Mouse (Mus musculus) megakaryocyte, embryonic 14.5 days (primary cell): ENCODE measurements around the gene Tcf12. TPM values are rescaled to one million over a fixed set of nuclear protein-coding genes. Genes with fewer than 3 reads are reported as not detected.

Experiments
- H3K27me3 ChIP-seq: replicated peaks from 2 replicates; pipeline ENCODE3; 2012; ENCODE audit warnings: inconsistent platforms
- H3K36me3 ChIP-seq: replicated peaks from 2 replicates; pipeline ENCODE3; 2012; ENCODE audit warnings: low read length, inconsistent platforms, mixed read lengths
- H3K4me1 ChIP-seq: 2 replicates; pipeline ENCODE4 v1.6.1; 2012; ENCODE audit warnings: inconsistent platforms
- H3K4me3 ChIP-seq: replicated peaks from 2 replicates; pipeline ENCODE3; 2012; ENCODE audit warnings: moderate library complexity, mild to moderate bottlenecking, inconsistent platforms
- H3K9me3 ChIP-seq: 2 replicates; pipeline ENCODE4 v1.6.1; 2012; ENCODE audit warnings: inconsistent platforms
- FLI1 ChIP-seq: IDR thresholded peaks from 2 replicates; pipeline ENCODE4 v1.6.1; 2012; ENCODE audit warnings: low read length, inconsistent platforms, mixed read lengths
- GATA1 ChIP-seq: IDR thresholded peaks from 3 replicates; pipeline ENCODE4 v1.6.1; 2012; ENCODE audit warnings: mixed read lengths, low read length, inconsistent platforms, borderline replicate concordance
- polyA plus RNA-seq: library from polyadenylated mRNA; stranded (reverse); fragments of >175 nt; gene quantifications from 2 replicates; pipeline ENCODE4 v1.2.3, GENCODE M21; 2012; ENCODE audit warnings: low replicate concordance; ENCODE audit not compliant: insufficient read depth

Gene Tcf12
- polyA plus RNA-seq, 1 experiment = 6.1 TPM

- Histone ChIP-seq H3K9me3 (no peaks in the 10 kb centered on the region), H3K36me3 (no peaks in the 10 kb centered on the region), H3K4me3 (no peak overlapping the region), H3K4me1 (peaks cover 51% of the 10 kb centered on the region), H3K27me3 (no peaks in the 10 kb centered on the region)
- TF ChIP-seq FLI1 (no peak), GATA1 (no peak)
Measured at GRCm38 (mm10) chr9:72033271-72033670, 78.4 kb downstream of the Tcf12 start.

- TF ChIP-seq FLI1 = no peak
- TF ChIP-seq GATA1 = no peak
- Histone ChIP-seq H3K36me3 (no peaks in the 10 kb centered on the region), H3K4me1 (peaks cover 32% of the 10 kb centered on the region), H3K27me3 (no peaks in the 10 kb centered on the region), H3K4me3 (no peak overlapping the region), H3K9me3 (no peaks in the 10 kb centered on the region)
Measured at GRCm38 (mm10) chr9:72030274-72030673, 81.4 kb downstream of the Tcf12 start.

GRCm38 (mm10) chr9:72029601-72030000 is 82.1 kb downstream of the Tcf12 start:
- Histone ChIP-seq H3K4me3 (no peak overlapping the region), H3K9me3 (no peaks in the 10 kb centered on the region), H3K36me3 (no peaks in the 10 kb centered on the region), H3K4me1 (peaks cover 36% of the 10 kb centered on the region), H3K27me3 (no peaks in the 10 kb centered on the region)
- TF ChIP-seq GATA1 = no peak
- TF ChIP-seq FLI1 = no peak

- H3K9me3 ChIP-seq = no peaks in the 10 kb centered on the region
- H3K4me1 ChIP-seq = peaks cover 29% of the 10 kb centered on the region; the same call in 1 of the 2 replicates
- H3K27me3 ChIP-seq = no peaks in the 10 kb centered on the region
- no peak for TF ChIP-seq GATA1
- TF ChIP-seq FLI1 = no peak
- no peaks in the 10 kb centered on the region for H3K36me3 ChIP-seq
- no peak overlapping the region for H3K4me3 ChIP-seq
Measured at GRCm38 (mm10) chr9:72023274-72023673, 88.4 kb downstream of the Tcf12 start.

- no peak overlapping the region for H3K4me3 ChIP-seq
Measured at GRCm38 (mm10) chr9:72021512-72021911, 90.2 kb downstream of the Tcf12 start.

GRCm38 (mm10) chr9:72016021-72016420 is 95.7 kb downstream of the Tcf12 start:
- H3K9me3 ChIP-seq = no peaks in the 10 kb centered on the region
- no peak for TF ChIP-seq GATA1
- TF ChIP-seq FLI1 = no peak
- H3K27me3 ChIP-seq = no peaks in the 10 kb centered on the region
- no peak overlapping the region for H3K4me3 ChIP-seq
- peaks cover 46% of the 10 kb centered on the region for H3K4me1 ChIP-seq
- H3K36me3 ChIP-seq = no peaks in the 10 kb centered on the region

More at GRCm38 (mm10) chr9:72021512-72021911, 90.2 kb downstream of the Tcf12 start:
- Histone ChIP-seq H3K4me1 (peaks cover 31% of the 10 kb centered on the region; the same call in 1 of the 2 replicates), H3K27me3 (no peaks in the 10 kb centered on the region), H3K36me3 (no peaks in the 10 kb centered on the region), H3K9me3 (no peaks in the 10 kb centered on the region)
- TF ChIP-seq GATA1 (no peak), FLI1 (no peak)

GRCm38 (mm10) chr9:72014585-72015381 is 96.9 kb downstream of the Tcf12 start:
- Histone ChIP-seq H3K4me3 (peak overlapping the region; percentile 76), H3K36me3 (no peaks in the 10 kb centered on the region), H3K27me3 (no peaks in the 10 kb centered on the region), H3K4me1 (peaks cover 50% of the 10 kb centered on the region), H3K9me3 (no peaks in the 10 kb centered on the region)
- TF ChIP-seq GATA1 (no peak), FLI1 (no peak)

GRCm38 (mm10) chr9:72013541-72013940 is 98.1 kb downstream of the Tcf12 start:
- Histone ChIP-seq H3K27me3 (no peaks in the 10 kb centered on the region), H3K36me3 (no peaks in the 10 kb centered on the region), H3K9me3 (no peaks in the 10 kb centered on the region), H3K4me1 (peaks cover 56% of the 10 kb centered on the region), H3K4me3 (peak overlapping the region; percentile 10)
- TF ChIP-seq GATA1 (no peak), FLI1 (no peak)

GRCm38 (mm10) chr9:72008634-72009033 is 103.0 kb downstream of the Tcf12 start:
- Histone ChIP-seq H3K4me1 (peaks cover 29% of the 10 kb centered on the region), H3K9me3 (no peaks in the 10 kb centered on the region), H3K4me3 (no peak overlapping the region), H3K36me3 (no peaks in the 10 kb centered on the region), H3K27me3 (no peaks in the 10 kb centered on the region)
- TF ChIP-seq GATA1 (no peak), FLI1 (no peak)

GRCm38 (mm10) chr9:71991147-71991546 is 120.5 kb downstream of the Tcf12 start:
- Histone ChIP-seq H3K4me1 (peaks cover 45% of the 10 kb centered on the region), H3K27me3 (no peaks in the 10 kb centered on the region), H3K4me3 (no peak overlapping the region), H3K9me3 (no peaks in the 10 kb centered on the region), H3K36me3 (peaks cover 12% of the 10 kb centered on the region)
- TF ChIP-seq FLI1 (no peak), GATA1 (no peak)
